Mouse (Mus musculus): Measurements from ENCODE around the gene Filip1.

Gene Filip1

DNA sequence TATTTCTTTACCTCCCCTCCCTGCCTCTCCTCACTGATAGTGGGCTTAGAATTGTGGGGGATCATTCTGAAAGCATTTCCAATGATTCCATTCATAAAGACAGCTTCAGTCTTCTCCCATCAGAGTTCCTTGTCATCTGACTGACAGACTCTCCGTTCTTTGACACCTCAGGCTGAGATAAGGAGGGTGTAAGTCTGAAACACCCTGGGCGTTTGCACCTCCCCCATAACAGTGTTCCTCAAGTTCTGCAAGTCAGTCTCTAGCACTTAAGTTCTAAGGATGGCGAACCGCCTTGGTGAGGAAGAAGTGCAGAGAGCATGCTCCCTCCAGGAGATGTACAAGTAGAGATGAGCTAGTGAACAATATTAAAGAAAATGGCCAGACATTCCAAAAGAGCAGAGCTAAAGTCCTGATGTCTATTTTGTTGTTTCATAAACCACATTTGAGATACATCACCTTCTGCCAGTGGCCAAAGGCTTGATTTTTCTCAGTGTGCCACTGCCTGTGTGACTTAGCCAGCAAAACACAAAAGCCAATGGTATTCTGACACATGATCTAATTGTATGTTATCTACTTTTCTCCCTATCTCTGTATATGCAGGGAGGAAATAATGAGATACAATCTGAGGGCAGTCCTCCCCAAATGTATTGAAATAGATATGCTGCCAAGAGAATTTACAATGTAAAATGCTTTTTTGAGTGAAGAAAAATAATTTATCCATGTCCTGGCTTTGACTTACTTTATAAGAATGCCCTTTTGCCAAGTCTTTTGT is 118.6 kb downstream of the Filip1 start:
- DNase-seq, result no peak

GRCm38 (mm10) chr9:79892183-79892582 is 120.5 kb downstream of the Filip1 start:
- no peak for DNase-seq

DNA sequence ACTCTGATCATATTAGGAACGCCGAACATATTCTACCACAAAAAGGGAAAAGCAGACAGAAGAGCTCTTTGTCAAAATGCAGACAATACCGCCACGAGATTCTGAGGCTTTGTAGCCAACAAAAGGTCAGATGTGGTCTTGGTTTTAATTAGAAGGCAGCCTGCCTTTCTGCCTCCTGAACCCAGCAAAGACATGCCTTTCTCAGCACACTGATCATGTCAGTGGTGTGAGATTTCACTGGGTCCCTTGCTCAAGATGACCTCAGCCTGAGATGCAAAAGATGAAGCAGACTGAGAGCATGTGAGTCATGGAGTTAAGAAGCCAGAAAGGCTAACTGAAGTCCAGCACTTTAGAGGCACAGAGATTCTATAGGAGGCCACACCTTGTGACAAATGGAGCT is 122.2 kb downstream of the Filip1 start:
- no peak for DNase-seq

- no peak for DNase-seq
Observed at GRCm38 (mm10) chr9:79889132-79889531, 123.5 kb downstream of the Filip1 start.

DNA sequence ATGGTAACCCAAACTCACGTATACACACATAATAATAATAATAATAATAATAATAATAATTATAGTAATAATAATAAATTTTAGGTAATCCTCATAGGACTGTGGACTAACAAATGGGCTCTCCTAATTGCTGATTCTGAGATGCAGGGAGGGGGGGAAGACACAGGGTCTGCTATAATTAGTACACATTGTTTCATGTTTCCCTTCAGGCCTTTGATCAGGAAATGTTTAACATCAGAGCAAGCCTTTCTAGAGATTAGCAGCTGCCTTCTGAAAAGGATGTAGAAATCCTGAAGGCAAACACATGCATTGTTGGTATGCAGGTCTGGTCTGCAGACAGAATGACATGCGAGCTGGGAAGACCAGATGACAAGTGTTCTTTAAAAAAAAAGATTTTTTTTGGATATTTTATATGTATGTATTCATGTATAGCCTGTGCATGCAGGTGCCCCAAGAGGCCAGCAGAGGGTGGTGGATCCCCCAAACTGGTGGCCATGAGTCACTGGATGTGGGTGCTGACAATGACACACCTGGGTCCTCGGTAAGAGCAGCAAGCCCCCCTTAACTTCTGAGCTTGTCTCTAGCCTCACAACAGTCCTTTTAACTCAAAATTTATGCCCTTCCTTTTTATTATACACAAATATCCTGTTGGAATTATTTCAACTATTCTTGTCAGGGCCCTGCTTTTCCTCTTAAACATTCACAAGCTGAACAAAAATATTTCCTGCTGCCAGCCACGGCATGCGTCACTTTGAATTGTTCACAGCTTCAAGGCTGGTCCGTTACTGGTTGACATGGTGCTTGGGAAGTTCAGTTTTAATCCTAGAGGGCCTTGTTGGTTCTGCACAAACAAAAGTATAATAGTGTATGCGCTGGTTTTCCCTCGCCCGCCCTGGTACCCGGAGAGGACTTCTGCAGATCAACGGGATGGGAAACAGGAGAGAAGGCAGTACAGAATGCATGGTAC is 127.1 kb downstream of the Filip1 start:
- no peak for DNase-seq

- DNase-seq, result no peak
Observed at GRCm38 (mm10) chr9:79883139-79883538, 129.5 kb downstream of the Filip1 start.

DNA sequence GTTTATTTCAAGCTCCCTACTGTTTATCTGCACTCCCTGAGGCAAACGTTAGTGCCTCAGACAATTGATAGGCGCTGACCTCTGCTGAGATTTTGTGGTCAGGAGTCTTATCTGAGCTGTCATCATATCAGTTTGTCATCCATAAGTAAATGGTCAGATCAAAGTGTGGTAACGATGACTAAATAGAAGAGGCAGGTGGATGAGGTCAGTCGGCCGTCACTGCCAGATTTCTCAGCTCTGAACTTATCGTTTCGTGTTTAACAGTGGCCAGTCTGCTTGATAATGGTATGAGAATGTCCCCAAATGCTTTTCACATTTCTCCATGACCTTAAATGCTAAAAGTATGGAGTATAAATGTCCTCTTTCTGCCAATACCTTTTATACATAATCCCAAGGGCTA is 132.6 kb downstream of the Filip1 start:
- no peak for DNase-seq

DNA sequence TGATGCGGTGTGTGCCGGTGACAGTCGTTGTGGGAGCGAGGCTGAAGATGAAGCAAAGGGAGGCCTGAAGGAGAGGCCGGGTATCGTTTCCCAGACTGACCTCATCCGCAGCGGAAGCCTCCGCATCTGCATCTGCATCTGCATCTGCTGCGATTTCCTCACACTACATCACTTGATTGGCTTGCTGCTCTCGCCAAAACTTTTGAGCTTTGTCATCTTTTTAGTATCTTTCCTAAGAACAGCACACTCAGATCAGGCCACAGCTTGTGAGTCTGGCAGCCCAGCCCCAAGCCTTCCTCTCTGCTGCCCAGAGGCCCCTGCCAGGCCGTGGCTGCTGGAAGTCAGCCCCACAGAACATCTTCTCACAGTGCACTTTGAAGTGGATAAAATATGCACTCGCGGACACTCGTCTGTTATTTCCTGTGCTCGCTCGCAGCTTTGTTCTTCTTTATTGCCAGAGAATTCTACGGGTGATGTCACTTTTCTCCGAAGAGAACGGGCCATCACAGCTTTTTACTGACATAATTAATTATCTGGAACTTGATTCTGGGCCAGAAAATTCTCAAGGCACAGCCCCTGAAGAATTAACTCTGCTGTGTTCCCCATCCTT is 137.0 kb downstream of the Filip1 start:
- DNase-seq, result no peak

- DNase-seq, result no peak
Observed at GRCm38 (mm10) chr9:79872598-79872997, 140.1 kb downstream of the Filip1 start.

DNA sequence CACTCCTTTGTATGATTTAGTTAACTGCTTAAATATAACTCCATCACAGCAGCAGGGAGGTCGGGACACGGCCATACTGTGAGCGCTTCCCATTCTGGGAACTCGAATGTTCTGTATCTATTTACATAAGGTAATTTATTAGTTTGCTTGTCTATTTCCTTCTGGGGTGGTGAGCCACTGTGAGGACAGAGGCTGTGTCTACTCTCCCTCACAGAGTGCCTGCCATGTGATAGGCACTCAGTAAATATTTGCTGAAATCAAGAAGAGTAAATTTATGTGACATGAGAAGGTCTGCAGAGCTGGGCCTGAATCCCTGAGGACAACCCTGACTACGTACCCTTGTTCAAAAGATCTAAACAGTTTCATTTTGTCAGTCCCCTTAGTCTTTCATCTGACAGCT is 143.1 kb downstream of the Filip1 start:
- no peak for DNase-seq

GRCm38 (mm10) chr9:79865998-79866397 is 146.7 kb downstream of the Filip1 start:
- no peak for DNase-seq

GRCm38 (mm10) chr9:79862544-79862943 is 150.1 kb downstream of the Filip1 start:
- no peak for DNase-seq

GRCm38 (mm10) chr9:79847099-79847498 is 165.6 kb downstream of the Filip1 start:
- no peak for DNase-seq

DNA sequence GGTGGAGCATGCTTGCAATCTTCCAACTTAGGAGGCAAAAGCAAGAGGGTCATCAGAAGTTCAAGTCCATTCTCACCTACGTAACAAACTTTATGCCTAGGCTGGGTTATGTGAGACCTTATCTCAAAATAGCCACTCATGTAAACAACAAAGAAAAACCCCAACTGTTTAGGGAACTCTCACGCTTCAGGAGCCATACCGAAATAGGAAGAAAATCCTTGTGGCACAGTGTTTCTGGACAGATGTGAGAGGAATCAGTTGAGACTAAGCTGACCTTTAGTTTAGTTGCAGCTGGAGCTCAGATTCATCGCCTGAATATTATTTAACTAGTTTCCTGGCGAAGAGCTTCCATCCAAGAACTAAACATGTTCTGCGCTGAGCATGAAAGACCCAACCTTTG is 170.0 kb downstream of the Filip1 start:
- no peak for DNase-seq

DNA sequence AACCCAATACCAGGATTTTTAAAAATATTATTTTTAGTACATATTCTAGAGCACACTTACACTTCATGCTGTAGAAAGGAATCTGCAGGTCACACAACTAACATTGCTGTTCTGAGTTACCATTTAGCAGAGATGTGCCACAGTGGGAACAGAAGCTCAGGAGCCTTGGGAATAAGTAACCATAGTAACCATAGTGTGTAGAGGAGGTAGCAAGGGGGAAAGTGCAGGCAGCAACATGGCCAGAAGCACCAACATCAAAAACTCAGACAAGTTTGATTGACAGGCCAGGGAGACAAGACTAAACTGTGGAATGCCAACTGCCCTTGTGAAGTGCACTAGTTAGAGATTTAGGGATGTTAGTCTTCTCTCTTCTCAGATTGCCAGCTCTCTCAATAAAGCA is 170.6 kb downstream of the Filip1 start:
- DNase-seq, result no peak

DNA sequence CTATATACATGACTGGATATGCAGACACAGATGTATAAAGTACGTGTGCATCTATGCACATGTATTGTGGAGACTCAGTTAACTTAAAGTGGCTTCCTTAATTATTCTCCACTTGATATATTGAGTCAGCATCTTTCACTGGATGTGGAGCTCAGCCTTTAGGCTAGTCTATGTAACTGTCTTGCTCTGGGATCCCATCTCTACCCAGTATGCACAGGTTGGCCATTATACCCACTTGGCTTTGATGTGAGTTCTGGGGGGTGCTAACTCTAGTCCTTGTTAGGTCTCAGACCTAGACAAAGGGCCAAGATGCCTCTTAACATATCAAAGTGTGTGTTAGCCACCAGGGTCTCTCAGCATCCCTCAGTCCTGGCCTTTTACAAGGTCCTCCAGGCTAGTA is 181.4 kb downstream of the Filip1 start:
- no peak for DNase-seq

GRCm38 (mm10) chr9:79830874-79831273 is 181.8 kb downstream of the Filip1 start:
- DNase-seq, result no peak

GRCm38 (mm10) chr9:79829842-79830800 is 182.5 kb downstream of the Filip1 start:
- no peak for DNase-seq

DNA sequence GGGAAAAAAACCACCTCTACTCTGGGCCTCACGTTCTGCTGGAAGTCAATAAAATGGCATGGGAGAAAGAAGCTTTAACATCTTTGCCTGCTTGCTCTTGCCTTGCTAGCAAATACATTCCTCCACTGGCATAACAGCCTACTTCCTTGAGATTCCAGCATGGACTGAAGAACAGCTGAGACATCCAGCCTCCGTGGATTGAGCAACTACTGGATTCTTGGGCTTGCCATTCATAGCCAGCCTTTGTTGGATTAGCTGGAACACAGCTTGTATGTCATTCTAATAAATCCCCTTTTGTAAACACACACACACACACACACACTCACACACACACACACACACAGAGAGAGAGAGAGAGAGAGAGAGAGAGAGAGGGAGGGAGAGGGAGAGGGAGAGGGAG is 185.6 kb downstream of the Filip1 start:
- DNase-seq, result no peak

DNA sequence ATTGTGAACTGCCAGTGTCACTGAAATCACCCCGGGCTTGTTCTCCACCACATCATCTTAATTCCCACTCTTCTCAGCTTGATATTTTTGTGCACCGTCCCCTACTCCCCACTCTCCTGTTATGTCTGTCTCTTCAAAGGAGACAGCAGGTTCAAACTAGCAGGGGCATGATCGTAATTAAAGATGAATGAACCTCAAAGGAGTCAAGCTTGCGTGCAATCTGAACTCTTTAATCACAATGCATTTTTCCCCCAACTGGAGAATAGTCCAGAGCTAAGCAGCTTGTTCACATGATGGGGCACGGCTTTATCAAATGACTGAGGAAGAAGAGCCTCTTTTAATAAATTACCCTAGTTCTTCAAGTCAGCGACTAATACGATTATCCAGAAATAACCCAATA is 187.1 kb downstream of the Filip1 start:
- no peak for DNase-seq

DNA sequence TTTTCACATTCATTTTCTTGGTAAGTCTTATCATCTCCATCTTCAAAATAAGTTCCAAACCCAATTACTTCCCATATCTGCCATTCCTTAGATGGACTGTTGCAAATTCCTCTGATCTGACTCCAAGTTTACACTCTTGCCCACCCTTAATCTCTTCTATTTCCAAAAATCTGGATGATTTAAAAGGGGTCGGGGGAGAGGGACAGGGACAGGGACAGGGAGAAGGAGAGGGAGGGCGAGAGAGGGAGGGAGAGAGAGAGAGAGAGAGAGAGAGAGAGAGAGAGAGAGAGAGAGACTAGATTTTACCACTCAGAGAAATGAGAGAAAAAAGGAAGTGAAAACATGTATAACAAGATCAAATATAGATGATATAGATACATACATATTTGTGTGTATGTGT is 188.8 kb downstream of the Filip1 start:
- no peak for DNase-seq

GRCm38 (mm10) chr9:79823438-79823837 is 189.2 kb downstream of the Filip1 start:
- DNase-seq, result no peak

All from cerebellum, adult 8-10 months (tissue).